Mouse (Mus musculus): Measurements from ENCODE around the gene Pmp22. TPM values are rescaled to one million over a fixed set of nuclear protein-coding genes. Genes with fewer than 3 reads are reported as not detected.

Gene Pmp22
- total and polyA plus RNA-seq, 2 experiments = 1.8 to 3.3 TPM

DNA sequence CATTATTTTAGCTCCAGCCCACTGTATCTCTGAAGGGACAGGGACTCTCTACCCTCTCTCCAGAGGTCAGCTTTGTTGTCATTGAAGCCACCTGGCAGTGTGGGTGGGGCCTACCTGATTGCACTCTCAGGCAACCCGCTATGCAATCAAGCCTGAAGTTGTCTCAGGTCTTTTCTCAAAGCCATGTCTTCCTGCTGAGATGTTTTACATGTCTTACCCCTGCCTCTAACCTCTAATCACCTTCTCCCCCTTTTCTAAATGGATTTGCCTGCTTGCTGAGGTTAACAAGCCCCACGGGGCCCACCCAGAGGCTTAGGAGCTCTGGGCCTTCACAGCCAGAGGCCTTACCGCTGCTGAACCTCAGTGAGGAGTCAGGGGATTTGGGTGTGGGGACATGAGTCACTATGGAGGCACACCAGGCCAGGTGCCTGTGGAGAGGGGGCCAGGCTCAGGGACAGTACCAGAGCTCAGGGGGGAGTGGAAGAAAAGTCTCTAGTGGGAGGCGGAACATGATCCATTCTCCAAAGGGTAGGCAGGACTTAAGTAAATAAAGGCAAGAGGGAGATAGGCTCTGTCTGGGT lies 8.1 kb downstream of the Pmp22 start:
- Histone ChIP-seq H3K27ac (replicated peaks; ENCODE audit: insufficient read depth, low read depth, low read length) (no peak overlapping the region), H3K36me3 (ENCODE audit: control insufficient read depth, insufficient read depth, low read length) (no peaks in the 10 kb centered on the region), H3K4me1 (ENCODE audit: control insufficient read depth, insufficient read depth, low read length) (no peaks in the 10 kb centered on the region), H3K4me3 (ENCODE audit: insufficient read depth, low read depth, low read length) (no peak overlapping the region), H3K9ac (ENCODE audit: low read depth, low read length) (no peak overlapping the region), H3K27me3 (ENCODE audit: control insufficient read depth, insufficient read depth, low read length) (peaks cover 4% of the 10 kb centered on the region; the same call in 1 of the 2 replicates), H3K79me2 (ENCODE audit: control insufficient read depth, insufficient read depth, low read length) (no peaks in the 10 kb centered on the region)
- 95% methylated on average over 4 of the region's 4 CpGs for WGBS
- no peak for DNase-seq (ENCODE audit: extremely low read depth, low read depth, low spot score)
- no peak for TF ChIP-seq POLR2A (IDR thresholded peaks at IDR 0.05; ENCODE audit: extremely low read depth, insufficient read depth, low read length)
- no peak for TF ChIP-seq CTCF (IDR thresholded peaks at IDR 0.05; ENCODE audit: low read depth, low read length)

DNA sequence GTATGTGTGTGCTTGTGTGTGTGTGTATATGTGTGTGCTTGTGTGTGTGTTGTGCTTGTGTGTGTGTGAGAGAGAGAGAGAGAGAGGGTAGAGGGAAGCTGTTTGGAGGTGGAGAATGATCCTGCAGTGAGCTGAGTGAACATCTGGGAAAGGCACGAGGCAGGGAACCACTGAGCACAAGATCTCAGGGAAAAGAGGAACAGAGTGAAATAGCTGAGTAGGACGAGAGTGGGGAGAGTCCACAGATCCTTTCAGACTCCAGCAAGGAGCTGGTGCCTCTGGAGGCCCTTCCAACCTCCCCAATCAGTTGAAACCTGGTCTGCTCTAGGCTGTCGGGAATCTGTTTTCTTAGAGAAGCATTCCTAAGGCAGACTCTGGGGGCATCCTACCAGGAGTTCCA lies 10.0 kb downstream of the Pmp22 start:
- no peak overlapping the region for H3K4me3 ChIP-seq (ENCODE audit: insufficient read depth, low read depth, low read length)
- no peaks in the 10 kb centered on the region for H3K36me3 ChIP-seq (ENCODE audit: control insufficient read depth, insufficient read depth, low read length)
- H3K9ac ChIP-seq (ENCODE audit: low read depth, low read length) = no peak overlapping the region
- WGBS = 75% methylated on average over 3 of the region's 3 CpGs
- DNase-seq (ENCODE audit: extremely low read depth, low read depth, low spot score) = no peak
- no peaks in the 10 kb centered on the region for H3K79me2 ChIP-seq (ENCODE audit: control insufficient read depth, insufficient read depth, low read length)
- TF ChIP-seq CTCF (IDR thresholded peaks at IDR 0.05; ENCODE audit: low read depth, low read length) (no peak), POLR2A (IDR thresholded peaks at IDR 0.05; ENCODE audit: extremely low read depth, insufficient read depth, low read length) (no peak)
- H3K4me1 ChIP-seq (ENCODE audit: control insufficient read depth, insufficient read depth, low read length) = no peaks in the 10 kb centered on the region
- no peaks in the 10 kb centered on the region for H3K27me3 ChIP-seq (ENCODE audit: control insufficient read depth, insufficient read depth, low read length)
- no peak overlapping the region for H3K27ac ChIP-seq (replicated peaks; ENCODE audit: insufficient read depth, low read depth, low read length)

DNA sequence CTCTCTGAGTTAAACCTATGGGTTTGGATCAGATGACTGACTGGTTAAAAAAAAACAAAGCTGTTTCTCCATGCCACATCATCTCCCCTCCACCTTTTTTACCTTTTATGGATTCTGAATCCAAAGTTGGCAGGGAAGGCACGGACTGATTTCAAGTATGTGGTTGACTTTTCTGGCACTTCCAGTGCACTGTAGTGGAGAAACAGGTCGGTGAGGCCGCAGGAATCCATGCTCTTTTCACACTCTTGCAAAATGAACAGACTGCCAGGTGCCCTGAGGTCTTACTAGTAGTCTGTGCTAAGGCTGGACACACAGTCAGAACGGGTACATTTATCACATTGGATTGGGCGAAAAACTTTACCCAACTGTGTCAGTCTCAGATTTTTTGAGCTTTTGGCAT lies 13.5 kb downstream of the Pmp22 start:
- DNase-seq (ENCODE audit: extremely low read depth, low read depth, low spot score) = no peak
- Histone ChIP-seq H3K79me2 (ENCODE audit: control insufficient read depth, insufficient read depth, low read length) (no peaks in the 10 kb centered on the region), H3K36me3 (ENCODE audit: control insufficient read depth, insufficient read depth, low read length) (no peaks in the 10 kb centered on the region), H3K4me3 (ENCODE audit: insufficient read depth, low read depth, low read length) (no peak overlapping the region), H3K27me3 (ENCODE audit: control insufficient read depth, insufficient read depth, low read length) (no peaks in the 10 kb centered on the region), H3K9ac (ENCODE audit: low read depth, low read length) (no peak overlapping the region), H3K4me1 (ENCODE audit: control insufficient read depth, insufficient read depth, low read length) (no peaks in the 10 kb centered on the region), H3K27ac (replicated peaks; ENCODE audit: insufficient read depth, low read depth, low read length) (no peak overlapping the region)
- TF ChIP-seq POLR2A (IDR thresholded peaks at IDR 0.05; ENCODE audit: extremely low read depth, insufficient read depth, low read length) (no peak), CTCF (IDR thresholded peaks at IDR 0.05; ENCODE audit: low read depth, low read length) (no peak)
- 64% methylated on average over 5 of the region's 5 CpGs for WGBS

DNA sequence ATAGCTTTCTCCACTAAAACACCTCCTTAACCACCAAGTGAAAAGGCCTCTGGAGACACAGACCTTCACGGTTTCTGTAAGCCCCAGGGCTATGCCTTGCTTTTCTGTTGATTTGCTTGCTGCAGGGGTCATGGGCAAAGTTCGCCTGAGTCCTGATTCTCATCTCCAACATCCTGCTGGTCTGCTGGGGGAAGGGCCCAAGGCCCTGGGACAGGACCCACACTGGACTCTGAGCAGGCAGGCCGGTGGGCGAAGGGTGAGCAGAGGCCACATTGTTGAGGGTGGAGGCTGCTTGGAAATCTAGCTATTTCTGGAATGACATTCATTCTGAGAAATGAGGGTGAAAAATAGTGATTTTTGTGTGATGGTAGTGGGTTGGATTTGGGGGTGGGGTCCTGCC lies 14.0 kb downstream of the Pmp22 start:
- Histone ChIP-seq H3K4me1 (ENCODE audit: control insufficient read depth, insufficient read depth, low read length) (no peaks in the 10 kb centered on the region), H3K36me3 (ENCODE audit: control insufficient read depth, insufficient read depth, low read length) (no peaks in the 10 kb centered on the region), H3K79me2 (ENCODE audit: control insufficient read depth, insufficient read depth, low read length) (no peaks in the 10 kb centered on the region), H3K27ac (replicated peaks; ENCODE audit: insufficient read depth, low read depth, low read length) (no peak overlapping the region), H3K4me3 (ENCODE audit: insufficient read depth, low read depth, low read length) (no peak overlapping the region), H3K9ac (ENCODE audit: low read depth, low read length) (no peak overlapping the region), H3K27me3 (ENCODE audit: control insufficient read depth, insufficient read depth, low read length) (no peaks in the 10 kb centered on the region)
- no peak for DNase-seq (ENCODE audit: extremely low read depth, low read depth, low spot score)
- TF ChIP-seq CTCF (IDR thresholded peaks at IDR 0.05; ENCODE audit: low read depth, low read length) = no peak
- WGBS = 69% methylated on average over 4 of the region's 4 CpGs

DNA sequence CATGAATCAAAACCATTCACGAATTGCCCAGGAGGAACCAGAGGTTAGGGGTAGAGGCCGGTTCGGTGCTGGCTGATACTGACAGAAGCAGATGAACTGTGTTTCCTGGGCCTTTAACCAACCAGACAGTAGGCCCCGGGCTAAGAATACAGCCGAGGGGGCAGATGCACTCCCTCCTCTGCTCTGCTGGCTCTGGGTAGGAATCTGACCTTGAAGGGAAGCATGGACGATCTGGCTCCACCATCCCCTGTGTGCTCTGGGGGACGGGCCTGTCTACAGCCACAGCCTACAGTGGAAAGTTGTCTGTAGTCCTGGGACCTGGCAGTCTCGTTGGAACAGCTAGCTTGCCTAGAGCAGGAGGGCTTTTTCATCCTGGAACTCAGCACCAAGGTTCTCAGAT lies 14.7 kb downstream of the Pmp22 start:
- 77% methylated on average over 8 of the region's 8 CpGs for WGBS
- Histone ChIP-seq H3K4me1 (ENCODE audit: control insufficient read depth, insufficient read depth, low read length) (no peaks in the 10 kb centered on the region), H3K27ac (replicated peaks; ENCODE audit: insufficient read depth, low read depth, low read length) (no peak overlapping the region), H3K79me2 (ENCODE audit: control insufficient read depth, insufficient read depth, low read length) (no peaks in the 10 kb centered on the region), H3K4me3 (ENCODE audit: insufficient read depth, low read depth, low read length) (no peak overlapping the region), H3K36me3 (ENCODE audit: control insufficient read depth, insufficient read depth, low read length) (no peaks in the 10 kb centered on the region), H3K27me3 (ENCODE audit: control insufficient read depth, insufficient read depth, low read length) (no peaks in the 10 kb centered on the region), H3K9ac (ENCODE audit: low read depth, low read length) (no peak overlapping the region)
- no peak for DNase-seq (ENCODE audit: extremely low read depth, low read depth, low spot score)
- TF ChIP-seq CTCF (IDR thresholded peaks at IDR 0.05; ENCODE audit: low read depth, low read length) (no peak), POLR2A (IDR thresholded peaks at IDR 0.05; ENCODE audit: extremely low read depth, insufficient read depth, low read length) (no peak)

DNA sequence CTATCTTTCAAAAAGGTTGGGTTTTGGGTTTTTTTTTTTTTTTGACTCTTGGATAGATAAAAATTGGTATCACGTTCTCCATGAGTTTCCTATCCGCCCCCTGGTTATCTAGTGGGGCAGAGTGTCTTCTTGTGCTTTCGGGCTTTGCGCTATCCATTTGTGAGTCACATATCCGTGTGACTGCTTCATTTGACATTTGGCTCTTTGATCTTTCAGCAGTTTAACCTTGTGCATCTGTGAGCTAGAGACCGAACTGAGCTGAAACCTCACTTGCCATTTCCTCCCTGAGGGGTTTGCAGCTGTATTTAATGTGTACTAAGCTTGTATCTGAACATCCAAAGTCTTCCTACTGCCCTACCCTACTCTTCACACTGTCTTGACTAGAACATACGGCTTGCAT lies 17.8 kb downstream of the Pmp22 start:
- WGBS = 71% methylated on average over 7 of the region's 7 CpGs

More for the DNA sequence above, 17.8 kb downstream of the Pmp22 start:
- no peaks in the 10 kb centered on the region for H3K4me1 ChIP-seq (ENCODE audit: control insufficient read depth, insufficient read depth, low read length)
- no peak overlapping the region for H3K9ac ChIP-seq (ENCODE audit: low read depth, low read length)
- H3K27ac ChIP-seq (replicated peaks; ENCODE audit: insufficient read depth, low read depth, low read length) = no peak overlapping the region
- no peak overlapping the region for H3K4me3 ChIP-seq (ENCODE audit: insufficient read depth, low read depth, low read length)
- no peak for DNase-seq (ENCODE audit: extremely low read depth, low read depth, low spot score)
- TF ChIP-seq POLR2A (IDR thresholded peaks at IDR 0.05; ENCODE audit: extremely low read depth, insufficient read depth, low read length) (no peak), CTCF (IDR thresholded peaks at IDR 0.05; ENCODE audit: low read depth, low read length) (no peak)
- no peaks in the 10 kb centered on the region for H3K79me2 ChIP-seq (ENCODE audit: control insufficient read depth, insufficient read depth, low read length)
- no peaks in the 10 kb centered on the region for H3K36me3 ChIP-seq (ENCODE audit: control insufficient read depth, insufficient read depth, low read length)
- no peaks in the 10 kb centered on the region for H3K27me3 ChIP-seq (ENCODE audit: control insufficient read depth, insufficient read depth, low read length)
